In genomic region chr12:70881340-70881739, GRCm38 (mm10) we compare ENCODE assay signal across 7 mouse cellular contexts. TPM values are rescaled to one million over a fixed set of nuclear protein-coding genes. Genes with fewer than 3 reads are reported as not detected.
DNase-seq lines count a peak whose midpoint lies in the region; TF ChIP-seq lines count a peak whose summit lies in the region.

No protein-coding gene starts in this region.

- H3K27me3 ChIP-seq in thymus, adult 2 months (ENCODE audit: control insufficient read depth, insufficient read depth, low read length) = no peaks in the 10 kb centered on the region

- peaks cover 61% of the 10 kb centered on the region for H3K4me1 ChIP-seq in thymus, adult 2 months (replicated peaks; ENCODE audit: control insufficient read depth, insufficient read depth, low read length)

- no peak overlapping the region for H3K4me3 ChIP-seq in thymus, adult 2 months (ENCODE audit: control insufficient read depth, insufficient read depth, low read length)

- no peak for DNase-seq in thymus, adult 2 months
- no peak for DNase-seq in thymus, adult 18-20 months
- DNase-seq in cerebellum, postnatal 36 days = peak; percentile 94 to 99
- peak; percentile 4 to 8 for DNase-seq in kidney, adult 8-10 months
- peak; percentile 38 for DNase-seq in ovary, postnatal 36 days (ENCODE audit: low spot score)
- no peak for DNase-seq in frontal cortex, adult 2 months (ENCODE audit: extremely low spot score in 1 of 2, low spot score in 1 of 2)
- DNase-seq in spleen, adult 18-20 months = no peak

- TF ChIP-seq CTCF in thymus, adult 2 months (IDR thresholded peaks at IDR 0.05; ENCODE audit: borderline replicate concordance, control insufficient read depth, extremely low read depth, insufficient read depth, low read length, poor library complexity) = no peak

- WGBS in thymus, adult 2 months = 74% methylated on average over 12 of the region's 12 CpGs

- H3K36me3 ChIP-seq in thymus, adult 2 months (ENCODE audit: control insufficient read depth, insufficient read depth, low read length) = no peaks in the 10 kb centered on the region; the same call in 1 of the 2 replicates

- TF ChIP-seq POLR2A in thymus, adult 2 months (IDR thresholded peaks at IDR 0.05; ENCODE audit: control insufficient read depth, extremely low read depth, insufficient read depth, low read length, poor library complexity) = no peak

- peak overlapping the region; percentile 10; the same call in 1 of the 2 replicates for H3K27ac ChIP-seq in thymus, adult 2 months (ENCODE audit: control insufficient read depth, insufficient read depth, low read length)

RNA-seq across cellular contexts. Expression of gene Frmd6, which starts 56.0 kb away (rescaled TPM):
- polyA plus RNA-seq in thymus, adult 2 months (2012; rRNA removed) = 21.2 and 22.2 TPM in 2 replicates
- polyA plus RNA-seq in frontal cortex, adult 2 months (2012; rRNA removed) = 22.6 and 22.8 TPM in 2 replicates

RNA-seq across cellular contexts. Expression of gene Actr10, which starts 56.3 kb away (rescaled TPM):
- polyA plus RNA-seq in thymus, adult 2 months (2012; rRNA removed) = 39.0 and 41.8 TPM in 2 replicates
- polyA plus RNA-seq in frontal cortex, adult 2 months (2012; rRNA removed) = 70.7 and 78.0 TPM in 2 replicates

Comparison
In these comparisons a context has a peak if more than half of its experiments do, and no peak if none do; other contexts are left out.
1. DNase-seq: peak in cerebellum, postnatal 36 days (2 of 2), kidney, adult 8-10 months (2 of 2) and ovary, postnatal 36 days (single experiment); none in thymus, adult 2 months (single experiment), thymus, adult 18-20 months (0 of 2), frontal cortex, adult 2 months (0 of 2) and spleen, adult 18-20 months (0 of 2).